Mouse (Mus musculus) B cell, adult (primary cell): ENCODE measurements around the gene 4930402K13Rik. TPM values are rescaled to one million over a fixed set of nuclear protein-coding genes. Genes with fewer than 3 reads are reported as not detected.

Source experiments
- total RNA-seq: library from RNA; stranded (reverse); gene quantifications from 4 replicates; pipeline ENCODE4 v1.2.4, GENCODE M21; 2023; ENCODE audit not compliant: inconsistent age

The 4930402K13Rik gene
- not detected in 4 replicates for total RNA-seq

DNA sequence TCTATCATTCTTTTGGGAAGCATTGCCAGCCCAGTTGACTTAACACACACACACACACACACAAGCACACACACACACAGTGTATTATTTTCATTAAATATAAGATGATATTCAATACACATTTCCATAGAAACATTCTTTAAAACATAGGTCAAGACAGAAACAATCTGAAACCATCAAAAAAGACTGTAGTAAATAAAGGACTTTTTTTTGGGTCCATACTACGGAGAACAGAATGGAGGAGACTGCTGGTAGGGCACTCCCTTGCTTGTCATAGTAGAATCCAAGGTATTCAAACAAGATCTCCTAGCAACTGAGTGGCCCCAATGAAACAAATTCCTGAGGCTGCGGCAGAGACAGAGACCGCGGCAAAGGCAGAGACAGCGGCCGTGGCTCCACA lies at the start of gene 4930402K13Rik:
Gene 4930402K13Rik (plus strand): TSS at position 301 of the 400 bp plus-strand sequence.

GRCm38 (mm10) chrX:9062715-9063114 lies 41.6 kb upstream of the 4930402K13Rik start, which contains the start of gene Fthl17f:
Gene Fthl17f (plus strand): TSS chrX:9063015.

Other genes with a start within 250 kb of the 4930402K13Rik start
- not detected in 4 replicates for gene Gm5751, start 230.3 kb upstream of the 4930402K13Rik start, total RNA-seq
- gene B630019K06Rik, start 212.2 kb upstream of the 4930402K13Rik start, total RNA-seq, result 0.19 to 0.39 TPM (median 0.30 TPM) in 4 replicates
- gene Fthl17b, start 141.6 kb upstream of the 4930402K13Rik start, total RNA-seq, result not detected in 4 replicates
- not detected in 4 replicates for gene Fthl17c, start 128.0 kb upstream of the 4930402K13Rik start, total RNA-seq
- not detected in 4 replicates for gene Fthl17d, start 117.8 kb upstream of the 4930402K13Rik start, total RNA-seq
- gene Fthl17e, start 71.1 kb upstream of the 4930402K13Rik start, total RNA-seq, result not detected in 4 replicates
- gene Fthl17f, start 41.5 kb upstream of the 4930402K13Rik start, total RNA-seq, result not detected in 4 replicates
- not detected in 4 replicates for gene Lancl3, start 95.3 kb downstream of the 4930402K13Rik start, total RNA-seq
- not detected in 4 replicates for gene Gm14862, start 152.3 kb downstream of the 4930402K13Rik start, total RNA-seq
- 3.6 to 5.1 TPM (median 4.5 TPM) in 4 replicates for gene Xk, start 168.2 kb downstream of the 4930402K13Rik start, total RNA-seq
- gene H2al1m, start 179.2 kb downstream of the 4930402K13Rik start, total RNA-seq, result 1.1 to 1.5 TPM in 2 of 4 replicates, not detected in the others
- gene H2al1k, start 246.1 kb downstream of the 4930402K13Rik start, total RNA-seq, result not detected in 4 replicates